Mouse (Mus musculus) kidney, postnatal 0 days (tissue): ENCODE results near the gene Olfr520. TPM values are rescaled to one million over a fixed set of nuclear protein-coding genes. Genes with fewer than 3 reads are reported as not detected.
"Not testable (repeated sequence)": the region's sequence is repeated elsewhere in the genome, so short reads cannot be mapped to it uniquely, and the experiment has no call there.

ENCODE experiments used
- ATAC-seq: fragments of 200-750 bp; cut with Nextera tagmentation; replicated peaks from 2 replicates; pipeline ENCODE4 v1.8.0; 2017; ENCODE audit warnings: low read depth, moderate number of reproducible peaks, moderate TSS enrichment, moderate library complexity; ENCODE audit not compliant: low FRiP score
- DNase-seq: peaks from one replicate; pipeline ENCODE4 v3.0.0-alpha.2; 2016; ENCODE audit warnings: low spot score
- H3K27ac ChIP-seq: fragments of 300-500 bp; sonication (generic); 2 replicates; pipeline ENCODE4 v1.5.1; 2014; ENCODE audit warnings: mild to moderate bottlenecking
- H3K27me3 ChIP-seq: fragments of 300-500 bp; sonication (generic); 2 replicates; pipeline ENCODE4 v1.6.1; 2014; ENCODE audit warnings: low read length, mixed read lengths; ENCODE audit not compliant: insufficient read depth
- H3K36me3 ChIP-seq: fragments of 300-500 bp; sonication (generic); 2 replicates; pipeline ENCODE4 v1.6.1; 2014; ENCODE audit warnings: low read length, mixed read lengths; ENCODE audit not compliant: insufficient read depth
- H3K4me1 ChIP-seq: fragments of 300-500 bp; sonication (generic); replicated peaks from 2 replicates; pipeline ENCODE4 v1.6.1; 2014; ENCODE audit warnings: antibody characterized with exemption, low read length, mixed read lengths; ENCODE audit not compliant: insufficient read depth
- H3K4me2 ChIP-seq: fragments of 300-500 bp; sonication (generic); 2 replicates; pipeline ENCODE4 v1.6.1; 2014; ENCODE audit warnings: mild to moderate bottlenecking, low read length, moderate library complexity, mixed read lengths
- H3K4me3 ChIP-seq: fragments of 300-500 bp; sonication (generic); replicated peaks from 2 replicates; pipeline ENCODE4 v1.5.1; 2014; ENCODE audit warnings: low read depth, low read length
- H3K9ac ChIP-seq: fragments of 300-500 bp; sonication (generic); 2 replicates; pipeline ENCODE4 v1.6.1; 2014; ENCODE audit warnings: low read depth, low read length
- H3K9me3 ChIP-seq: fragments of 300-500 bp; sonication (generic); replicated peaks from 2 replicates; pipeline ENCODE4 v1.6.1; 2016; ENCODE audit warnings: low read length, inconsistent platforms, mixed read lengths
- CTCF ChIP-seq: IDR thresholded peaks from 2 replicates; pipeline ENCODE4 v1.5.1; 2016; ENCODE audit warnings: antibody characterized with exemption, low read depth, mild to moderate bottlenecking, moderate library complexity
- WGBS: fragments of 180-500 bp; shearing (Covaris S2); extraction: QIAGEN DNeasy Blood & Tissue Kit; methylation state at CpG from one replicate; pipeline ENCODE4 v1.1.7; 2014; 5-methylcytosine and 5-hydroxymethylcytosine counted together
- polyA plus RNA-seq: library from polyadenylated mRNA; unstranded; fragments of >200 nt; fragmentation: Nextera tagmentation; extraction: Ambion mirVana; gene quantifications from 2 replicates; pipeline ENCODE4 v1.2.1, GENCODE M21; 2015

Olfr520 gene
- not detected in 2 replicates for polyA plus RNA-seq

GRCm38 (mm10) chr7:99729973-99730372 lies at the start of gene Olfr520:
Gene Olfr520 (plus strand): TSS chr7:99730273.
- no peaks in the 10 kb centered on the region for H3K36me3 ChIP-seq
- no peaks in the 10 kb centered on the region for H3K27me3 ChIP-seq
- no peak within 1 kb of the TSS for H3K4me3 ChIP-seq
- H3K9me3 ChIP-seq: no peaks in the 10 kb centered on the region
- DNase-seq (no peak), ATAC-seq (no peak)
- H3K4me2 ChIP-seq: no peak within 1 kb of the TSS
- 81% methylated on average over 2 of the region's 2 CpGs for WGBS
- TF ChIP-seq CTCF: no peak
- H3K9ac ChIP-seq: no peak within 1 kb of the TSS
- no peak within 1 kb of the TSS for H3K27ac ChIP-seq
- H3K4me1 ChIP-seq: no peaks in the 10 kb centered on the region

GRCm38 (mm10) chr7:99680771-99681170 lies 49.3 kb upstream of the Olfr520 start:
- no peak for TF ChIP-seq CTCF
- H3K4me3 ChIP-seq: no peak overlapping the region
- no peak overlapping the region for H3K27ac ChIP-seq
- no peaks in the 10 kb centered on the region for H3K36me3 ChIP-seq
- ATAC-seq (no peak), DNase-seq (no peak)
- H3K27me3 ChIP-seq: no peaks in the 10 kb centered on the region
- H3K9ac ChIP-seq: no peak overlapping the region
- WGBS: 74% methylated on average over 5 of the region's 5 CpGs
- H3K9me3 ChIP-seq: no peaks in the 10 kb centered on the region
- no peak overlapping the region for H3K4me2 ChIP-seq
- no peaks in the 10 kb centered on the region for H3K4me1 ChIP-seq

- no peaks in the 10 kb centered on the region for H3K36me3 ChIP-seq
- no peaks in the 10 kb centered on the region for H3K27me3 ChIP-seq
- H3K9me3 ChIP-seq: no peaks in the 10 kb centered on the region
- no peak overlapping the region for H3K4me2 ChIP-seq
- DNase-seq (no peak), ATAC-seq (no peak)
- TF ChIP-seq CTCF: no peak
- no peak overlapping the region for H3K4me3 ChIP-seq
- 57% methylated on average over 4 of the region's 4 CpGs for WGBS
- no peak overlapping the region for H3K9ac ChIP-seq
- H3K27ac ChIP-seq: no peak overlapping the region
- H3K4me1 ChIP-seq: no peaks in the 10 kb centered on the region
Measured at GRCm38 (mm10) chr7:99684086-99684485, 46.0 kb upstream of the Olfr520 start.

GRCm38 (mm10) chr7:99690819-99691218 lies 39.3 kb upstream of the Olfr520 start:
- H3K27ac ChIP-seq: no peak overlapping the region
- no peak for TF ChIP-seq CTCF
- H3K4me1 ChIP-seq: no peaks in the 10 kb centered on the region
- whole genome bisulfite sequencing: 70% methylated on average over 7 of the region's 7 CpGs
- DNase-seq (no peak), ATAC-seq (no peak)
- no peaks in the 10 kb centered on the region for H3K36me3 ChIP-seq
- no peak overlapping the region for H3K9ac ChIP-seq
- no peaks in the 10 kb centered on the region for H3K27me3 ChIP-seq
- no peak overlapping the region for H3K4me2 ChIP-seq
- H3K9me3 ChIP-seq: no peaks in the 10 kb centered on the region
- H3K4me3 ChIP-seq: no peak overlapping the region

- no peak overlapping the region for H3K27ac ChIP-seq
- no peak overlapping the region for H3K4me2 ChIP-seq
- ATAC-seq (no peak), DNase-seq (peak; percentile 37)
- TF ChIP-seq CTCF: no peak
- H3K4me3 ChIP-seq: no peak overlapping the region
- no peaks in the 10 kb centered on the region for H3K4me1 ChIP-seq
- no peaks in the 10 kb centered on the region for H3K27me3 ChIP-seq
- no peak overlapping the region for H3K9ac ChIP-seq
- no peaks in the 10 kb centered on the region for H3K36me3 ChIP-seq
- no peaks in the 10 kb centered on the region for H3K9me3 ChIP-seq
- 47% methylated on average over 3 of the region's 3 CpGs for WGBS
Measured at GRCm38 (mm10) chr7:99692396-99692795, 37.7 kb upstream of the Olfr520 start.

- Histone ChIP-seq H3K27me3 (no peaks in the 10 kb centered on the region), H3K9me3 (no peaks in the 10 kb centered on the region), H3K27ac (no peak overlapping the region), H3K9ac (no peak overlapping the region), H3K4me2 (no peak overlapping the region), H3K4me3 (no peak overlapping the region), H3K36me3 (no peaks in the 10 kb centered on the region), H3K4me1 (no peaks in the 10 kb centered on the region)
- no peak for DNase-seq
- WGBS: 90% methylated on average over 3 of the region's 3 CpGs
- TF ChIP-seq CTCF: no peak
- no peak for ATAC-seq
Measured at GRCm38 (mm10) chr7:99693387-99693786, 36.7 kb upstream of the Olfr520 start.

GRCm38 (mm10) chr7:99693976-99694375 lies 36.1 kb upstream of the Olfr520 start:
- no peaks in the 10 kb centered on the region for H3K36me3 ChIP-seq
- ATAC-seq (no peak), DNase-seq (no peak)
- H3K9me3 ChIP-seq: no peaks in the 10 kb centered on the region
- H3K4me1 ChIP-seq: no peaks in the 10 kb centered on the region
- H3K27me3 ChIP-seq: no peaks in the 10 kb centered on the region
- H3K4me3 ChIP-seq: no peak overlapping the region
- H3K27ac ChIP-seq: no peak overlapping the region
- no peak overlapping the region for H3K4me2 ChIP-seq
- 96% methylated on average over 3 of the region's 3 CpGs for WGBS
- no peak for TF ChIP-seq CTCF
- no peak overlapping the region for H3K9ac ChIP-seq

- not testable (repeated sequence) for H3K36me3 ChIP-seq, H3K27me3 ChIP-seq, H3K4me3 ChIP-seq, H3K4me2 ChIP-seq, ATAC-seq, H3K9ac ChIP-seq, DNase-seq, H3K27ac ChIP-seq, H3K4me1 ChIP-seq, H3K9me3 ChIP-seq
- 64% methylated on average over 5 of the region's 5 CpGs for WGBS
Measured at GRCm38 (mm10) chr7:99694424-99694823, 35.6 kb upstream of the Olfr520 start.
